Mouse (Mus musculus): ENCODE data around the gene Cytip. TPM values are rescaled to one million over a fixed set of nuclear protein-coding genes. Genes with fewer than 3 reads are reported as not detected.
A peak's percentile ranks its signal among the peaks of the same experiment; 100 is the strongest.

Cytip gene
- 2.4 TPM in 1 of 2 replicates, not detected in the other for total RNA-seq (2014; rRNA removed; ENCODE audit: low replicate concordance)
- polyA plus RNA-seq (2015; fragmentation: Nextera tagmentation; extraction: Ambion mirVana), result 0.27 and 0.49 TPM in 2 replicates

DNA sequence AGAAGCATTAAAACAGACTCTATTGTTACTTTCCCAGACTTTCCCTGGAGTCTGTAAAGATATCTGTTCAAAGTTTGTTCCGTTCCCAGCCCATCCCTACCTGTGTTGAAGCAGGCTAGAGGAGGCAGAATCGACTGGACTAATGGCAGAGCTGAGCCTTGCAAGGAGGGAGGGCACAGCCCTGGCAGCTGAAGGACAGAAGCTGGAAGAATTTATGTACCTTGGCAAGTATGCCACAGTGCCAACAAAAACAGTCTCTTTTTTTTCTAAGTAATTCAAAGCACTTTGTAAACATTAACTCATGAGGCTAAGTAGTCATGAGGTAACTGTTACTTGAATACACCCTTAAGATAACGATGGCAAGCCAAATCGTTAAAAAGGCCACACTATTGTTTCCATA is at the start of gene Cytip:
Gene Cytip (minus strand): TSS at position 187 of the 400 bp plus-strand sequence.
- DNase-seq (ENCODE audit: low spot score) (no peak), ATAC-seq (ENCODE audit: insufficient read depth, low read depth) (no peak)
- no peak within 1 kb of the TSS for H3K4me3 ChIP-seq (ENCODE audit: low read depth, low read length)
- 62% methylated on average over 4 of the region's 4 CpGs for WGBS
- H3K4me2 ChIP-seq (ENCODE audit: low read depth, low read length), result no peak within 1 kb of the TSS
- H3K9ac ChIP-seq (replicated peaks; ENCODE audit: low read depth, low read length), result no peak within 1 kb of the TSS
- no peaks in the 10 kb centered on the region for H3K27me3 ChIP-seq (ENCODE audit: control insufficient read depth, insufficient read depth, low read length)
- H3K9me3 ChIP-seq (replicated peaks; ENCODE audit: control insufficient read depth, low read length), result no peaks in the 10 kb centered on the region
- H3K27ac ChIP-seq (ENCODE audit: low read depth), result no peak within 1 kb of the TSS
- TF ChIP-seq EP300 (IDR thresholded peaks at IDR 0.05; ENCODE audit: low read depth), result no peak
- TF ChIP-seq CTCF (IDR thresholded peaks at IDR 0.05; ENCODE audit: low read depth), result no peak
- no peaks in the 10 kb centered on the region for H3K4me1 ChIP-seq (ENCODE audit: control insufficient read depth, insufficient read depth)
- H3K36me3 ChIP-seq (replicated peaks; ENCODE audit: control insufficient read depth, insufficient read depth, low read length), result no peaks in the 10 kb centered on the region

DNA sequence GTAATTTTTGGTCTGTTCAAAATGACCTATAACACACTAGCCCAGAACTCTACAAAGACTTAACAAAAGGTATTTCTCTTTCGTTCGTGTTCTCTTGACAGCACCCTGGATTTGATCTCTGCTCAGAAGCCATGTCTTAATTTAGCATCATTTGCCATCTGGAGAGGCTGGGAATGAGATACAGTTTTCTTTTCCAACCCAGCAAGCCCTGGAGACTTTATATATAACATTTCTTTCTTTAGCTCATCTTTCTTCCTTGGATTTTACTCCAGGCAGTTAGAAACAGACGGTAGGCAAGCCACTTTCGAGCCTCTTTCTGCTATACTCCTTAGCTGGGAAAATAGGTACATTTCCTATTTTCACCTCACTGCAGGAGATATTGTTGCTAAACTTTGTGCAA is 45.3 kb upstream of the Cytip start:
- H3K4me2 ChIP-seq (ENCODE audit: low read depth, low read length), result no peak overlapping the region
- H3K27ac ChIP-seq (ENCODE audit: low read depth), result no peak overlapping the region
- no peaks in the 10 kb centered on the region for H3K9me3 ChIP-seq (replicated peaks; ENCODE audit: control insufficient read depth, low read length)
- ATAC-seq (ENCODE audit: insufficient read depth, low read depth), result no peak
- TF ChIP-seq CTCF (IDR thresholded peaks at IDR 0.05; ENCODE audit: low read depth) (no peak), EP300 (IDR thresholded peaks at IDR 0.05; ENCODE audit: low read depth) (no peak)
- no peak for DNase-seq (ENCODE audit: low spot score)
- H3K4me3 ChIP-seq (ENCODE audit: low read depth, low read length), result no peak overlapping the region
- H3K27me3 ChIP-seq (ENCODE audit: control insufficient read depth, insufficient read depth, low read length), result no peaks in the 10 kb centered on the region
- no peak overlapping the region for H3K9ac ChIP-seq (replicated peaks; ENCODE audit: low read depth, low read length)
- H3K36me3 ChIP-seq (replicated peaks; ENCODE audit: control insufficient read depth, insufficient read depth, low read length), result no peaks in the 10 kb centered on the region
- H3K4me1 ChIP-seq (ENCODE audit: control insufficient read depth, insufficient read depth), result no peaks in the 10 kb centered on the region
- WGBS, result 63% methylated on average over 4 of the region's 4 CpGs

DNA sequence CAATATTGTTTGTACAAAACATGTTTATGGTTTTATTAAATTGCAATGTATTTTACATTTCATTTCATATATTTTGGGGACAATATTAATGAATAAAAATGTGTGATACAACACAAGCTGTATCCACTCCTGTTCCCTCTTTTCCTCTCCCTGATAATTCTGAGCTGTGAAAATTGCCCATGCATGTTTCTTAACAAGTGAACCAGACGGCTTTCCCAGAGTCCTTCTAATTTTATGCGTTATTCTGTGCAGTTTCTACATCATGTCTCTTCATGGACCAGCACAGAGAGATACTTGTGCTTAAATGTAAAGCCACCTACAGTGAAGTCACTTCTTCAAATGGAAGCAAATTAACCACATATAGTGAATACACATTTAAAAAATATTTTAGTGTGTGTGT is 42.2 kb upstream of the Cytip start:
- Histone ChIP-seq H3K4me1 (ENCODE audit: control insufficient read depth, insufficient read depth) (no peaks in the 10 kb centered on the region), H3K27me3 (ENCODE audit: control insufficient read depth, insufficient read depth, low read length) (no peaks in the 10 kb centered on the region), H3K4me3 (ENCODE audit: low read depth, low read length) (no peak overlapping the region), H3K9me3 (replicated peaks; ENCODE audit: control insufficient read depth, low read length) (no peaks in the 10 kb centered on the region), H3K36me3 (replicated peaks; ENCODE audit: control insufficient read depth, insufficient read depth, low read length) (no peaks in the 10 kb centered on the region), H3K4me2 (ENCODE audit: low read depth, low read length) (no peak overlapping the region), H3K27ac (ENCODE audit: low read depth) (no peak overlapping the region), H3K9ac (replicated peaks; ENCODE audit: low read depth, low read length) (no peak overlapping the region)
- 53% methylated on average over 2 of the region's 2 CpGs for WGBS
- ATAC-seq (ENCODE audit: insufficient read depth, low read depth), result no peak
- no peak for DNase-seq (ENCODE audit: low spot score)
- TF ChIP-seq CTCF (IDR thresholded peaks at IDR 0.05; ENCODE audit: low read depth), result no peak
- no peak for TF ChIP-seq EP300 (IDR thresholded peaks at IDR 0.05; ENCODE audit: low read depth)

DNA sequence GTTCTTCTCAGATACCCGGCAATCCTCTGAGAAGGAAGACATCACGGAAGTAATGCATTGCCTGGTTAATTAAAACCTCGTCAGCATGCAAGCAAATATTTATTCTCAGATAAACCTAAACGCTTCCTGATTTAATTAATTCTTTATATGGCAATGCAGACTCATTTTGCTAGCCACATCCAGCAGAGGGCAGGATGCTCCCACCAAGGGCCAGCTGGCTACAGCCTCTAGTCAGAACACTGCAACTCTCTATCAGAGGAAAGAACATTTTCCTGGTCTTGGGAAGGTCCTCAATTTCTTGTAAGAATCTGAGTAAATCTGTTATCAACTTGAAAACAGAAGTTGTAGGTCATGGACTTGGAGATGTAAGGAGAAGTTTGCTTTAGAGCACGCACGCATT is 4.1 kb upstream of the Cytip start:
- Histone ChIP-seq H3K27ac (ENCODE audit: low read depth) (no peak overlapping the region), H3K4me2 (ENCODE audit: low read depth, low read length) (no peak overlapping the region), H3K36me3 (replicated peaks; ENCODE audit: control insufficient read depth, insufficient read depth, low read length) (no peaks in the 10 kb centered on the region), H3K4me1 (ENCODE audit: control insufficient read depth, insufficient read depth) (no peaks in the 10 kb centered on the region), H3K4me3 (ENCODE audit: low read depth, low read length) (no peak overlapping the region), H3K27me3 (ENCODE audit: control insufficient read depth, insufficient read depth, low read length) (no peaks in the 10 kb centered on the region), H3K9ac (replicated peaks; ENCODE audit: low read depth, low read length) (no peak overlapping the region), H3K9me3 (replicated peaks; ENCODE audit: control insufficient read depth, low read length) (no peaks in the 10 kb centered on the region)
- WGBS, result 55% methylated on average over 6 of the region's 6 CpGs
- DNase-seq (ENCODE audit: low spot score), result peak; percentile 65
- TF ChIP-seq EP300 (IDR thresholded peaks at IDR 0.05; ENCODE audit: low read depth) (no peak), CTCF (IDR thresholded peaks at IDR 0.05; ENCODE audit: low read depth) (peak; percentile 89)
- ATAC-seq (ENCODE audit: insufficient read depth, low read depth), result peak; percentile 27; the same call in 1 of the 2 replicates

DNA sequence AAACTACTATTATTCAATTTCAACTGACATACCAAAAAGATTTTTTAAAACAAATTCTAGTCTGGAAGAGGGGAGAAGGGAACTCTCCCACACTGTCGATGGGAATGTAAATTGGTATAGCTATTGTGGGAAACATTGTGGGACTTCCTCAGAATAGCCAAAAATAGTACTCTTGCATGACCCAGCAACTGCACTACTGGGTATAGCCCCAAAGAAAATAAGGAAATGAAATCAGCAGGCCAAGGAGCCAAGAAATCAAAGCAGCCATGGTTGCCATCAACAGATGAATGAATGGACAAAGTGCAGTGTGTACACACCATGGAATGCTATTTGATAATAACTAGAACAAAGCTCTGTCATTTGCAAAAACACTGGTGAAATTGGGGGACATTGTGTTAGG is 1.5 kb upstream of the Cytip start:
- Histone ChIP-seq H3K36me3 (replicated peaks; ENCODE audit: control insufficient read depth, insufficient read depth, low read length) (no peaks in the 10 kb centered on the region), H3K4me3 (ENCODE audit: low read depth, low read length) (no peak overlapping the region), H3K9ac (replicated peaks; ENCODE audit: low read depth, low read length) (no peak overlapping the region), H3K27ac (ENCODE audit: low read depth) (no peak overlapping the region), H3K4me1 (ENCODE audit: control insufficient read depth, insufficient read depth) (no peaks in the 10 kb centered on the region), H3K9me3 (replicated peaks; ENCODE audit: control insufficient read depth, low read length) (no peaks in the 10 kb centered on the region), H3K27me3 (ENCODE audit: control insufficient read depth, insufficient read depth, low read length) (no peaks in the 10 kb centered on the region), H3K4me2 (ENCODE audit: low read depth, low read length) (no peak overlapping the region)
- no peak for DNase-seq (ENCODE audit: low spot score)
- TF ChIP-seq CTCF (IDR thresholded peaks at IDR 0.05; ENCODE audit: low read depth) (no peak), EP300 (IDR thresholded peaks at IDR 0.05; ENCODE audit: low read depth) (no peak)
- WGBS, result 27% methylated on average over 1 of the region's 1 CpGs
- ATAC-seq (ENCODE audit: insufficient read depth, low read depth), result no peak

DNA sequence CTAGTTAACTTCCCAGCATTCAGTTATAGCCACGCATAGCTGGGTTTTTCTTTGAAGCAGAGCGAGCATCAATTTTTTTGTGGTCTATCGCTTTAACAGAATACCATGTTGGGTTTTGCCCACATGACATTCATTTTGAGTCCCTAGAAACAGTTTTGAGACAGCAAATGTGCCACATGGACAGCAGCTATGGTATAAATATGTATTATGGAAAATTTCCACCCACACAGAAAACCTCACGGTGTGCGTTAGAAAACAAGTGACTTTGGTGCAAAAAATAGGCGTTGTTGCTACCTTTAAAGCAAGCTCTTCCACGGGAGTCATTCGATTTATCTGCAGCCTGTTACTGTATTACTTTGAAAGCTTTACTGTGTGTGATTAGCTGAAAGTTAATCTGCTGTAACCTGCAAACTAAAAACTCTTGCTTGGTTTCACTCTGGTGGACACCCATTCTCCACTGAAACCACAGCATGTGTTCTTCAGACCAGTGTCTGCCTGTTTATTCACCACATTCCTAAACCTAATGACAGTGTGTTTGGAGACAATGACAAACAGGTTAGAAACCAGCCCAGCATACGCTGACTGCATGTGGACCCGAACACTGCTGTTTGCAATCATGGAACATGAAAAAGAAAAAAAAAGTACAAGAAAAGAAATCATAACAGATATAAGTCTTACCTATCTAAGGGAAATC is 763 bp downstream of the Cytip start:
- WGBS, result 80% methylated on average over 10 of the region's 10 CpGs
- no peak overlapping the region for H3K4me2 ChIP-seq (ENCODE audit: low read depth, low read length)
- TF ChIP-seq EP300 (IDR thresholded peaks at IDR 0.05; ENCODE audit: low read depth), result no peak
- TF ChIP-seq CTCF (IDR thresholded peaks at IDR 0.05; ENCODE audit: low read depth), result no peak

More for the DNA sequence above, 763 bp downstream of the Cytip start:
- Histone ChIP-seq H3K36me3 (replicated peaks; ENCODE audit: control insufficient read depth, insufficient read depth, low read length) (no peaks in the 10 kb centered on the region), H3K4me3 (ENCODE audit: low read depth, low read length) (no peak overlapping the region), H3K27me3 (ENCODE audit: control insufficient read depth, insufficient read depth, low read length) (no peaks in the 10 kb centered on the region), H3K4me1 (ENCODE audit: control insufficient read depth, insufficient read depth) (no peaks in the 10 kb centered on the region), H3K9ac (replicated peaks; ENCODE audit: low read depth, low read length) (no peak overlapping the region), H3K9me3 (replicated peaks; ENCODE audit: control insufficient read depth, low read length) (no peaks in the 10 kb centered on the region), H3K27ac (ENCODE audit: low read depth) (no peak overlapping the region)
- ATAC-seq (ENCODE audit: insufficient read depth, low read depth) (no peak), DNase-seq (ENCODE audit: low spot score) (no peak)
